Mouse (Mus musculus) E14TG2a.4 (cell line): ENCODE data around the gene Fam166a.

Experiments used
- CTCF ChIP-seq: conservative IDR thresholded peaks from 2 replicates; pipeline ENCODE4 v1.5.1; 2014; ENCODE audit warnings: low read length
- NANOG ChIP-seq: IDR thresholded peaks from 2 replicates; pipeline ENCODE4 v1.6.1; 2014; ENCODE audit warnings: borderline replicate concordance, low read length, mixed read lengths
- POU5F1 ChIP-seq: IDR thresholded peaks from 2 replicates; pipeline ENCODE4 v1.6.1; 2014; ENCODE audit warnings: low read length, borderline replicate concordance

DNA sequence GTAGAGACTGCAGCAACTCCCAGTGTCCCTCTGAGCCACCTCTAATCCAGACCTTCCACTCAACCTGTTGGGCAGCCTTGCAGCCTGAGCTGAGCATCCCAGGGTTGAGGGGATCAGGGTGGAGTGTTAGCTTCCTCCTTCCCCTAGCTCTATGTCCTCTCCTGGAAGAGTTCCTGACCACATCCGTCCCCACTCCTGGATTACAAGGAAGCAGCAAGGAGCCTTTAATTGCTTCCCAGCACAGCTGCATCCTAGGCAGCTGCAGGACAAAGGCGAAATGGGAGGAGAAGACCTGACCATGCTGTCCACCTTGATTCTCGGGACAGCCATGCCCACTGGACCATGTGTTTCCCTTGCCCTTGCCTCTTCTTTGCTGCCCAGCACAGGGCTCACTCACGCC, 41.5 kb upstream of the Fam166a start:
- TF ChIP-seq CTCF (no peak), NANOG (no peak), POU5F1 (no peak)
